Mouse (Mus musculus): ENCODE measurements around the gene Ceacam3. TPM values are rescaled to one million over a fixed set of nuclear protein-coding genes. Genes with fewer than 3 reads are reported as not detected.

Gene Ceacam3
- polyA plus RNA-seq (2014; fragmentation: Illumina TruSeq; extraction: RNeasy Lipid Tissue Mini Kit (QIAGEN cat#74804); ENCODE audit: low replicate concordance) = not detected

DNA sequence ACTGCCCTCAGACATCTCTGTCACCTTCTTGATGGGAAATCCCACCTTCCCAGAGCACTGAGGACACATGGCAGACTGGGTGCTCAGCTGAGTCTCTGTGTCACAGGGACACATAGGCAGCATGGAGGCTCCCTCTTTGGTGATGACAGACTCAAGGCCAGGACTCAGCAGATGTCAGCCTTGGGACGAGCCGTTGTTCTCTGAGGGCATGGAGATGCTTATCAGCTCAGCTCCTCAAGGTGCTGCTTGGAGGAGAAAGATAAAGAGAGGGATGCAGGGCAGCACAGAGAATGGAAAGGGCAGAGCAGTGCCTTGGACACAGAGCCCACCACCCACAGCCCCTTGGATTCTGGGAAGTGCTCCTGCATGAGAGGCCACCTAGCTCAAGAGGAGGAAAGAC lies at the start of gene Ceacam3:
Gene Ceacam3 (plus strand): TSS at position 352 of the 400 bp plus-strand sequence.

DNA sequence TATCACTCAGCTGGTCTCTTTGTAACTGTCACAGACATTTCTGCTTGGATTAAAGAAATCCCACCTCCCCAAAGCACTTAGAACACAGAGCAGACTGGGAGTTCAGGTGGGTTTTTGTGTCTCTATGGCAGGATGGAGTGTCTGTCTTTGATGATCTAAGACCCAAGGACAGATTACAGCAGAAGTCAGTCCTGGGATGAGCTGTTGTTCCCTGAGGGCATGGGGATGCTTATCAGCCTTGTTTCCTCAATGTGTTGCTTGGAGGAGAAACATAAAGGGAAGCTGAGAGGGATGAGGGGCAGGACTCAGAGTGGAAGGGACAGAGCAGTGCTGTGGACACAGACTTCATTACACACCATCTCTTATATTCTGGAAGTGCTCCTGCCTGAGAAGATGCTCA lies 53.1 kb downstream of the Ceacam3 start, which contains the start of gene Psg29:
Gene Psg29 (plus strand): TSS at position 301 of the 400 bp plus-strand sequence.

Other genes with a start within 250 kb of the Ceacam3 start
- gene Ptgir, start 243.8 kb upstream of the Ceacam3 start, polyA plus RNA-seq (2014; fragmentation: Illumina TruSeq; extraction: RNeasy Lipid Tissue Mini Kit (QIAGEN cat#74804); ENCODE audit: low replicate concordance) = 0.59 TPM
- gene Calm3, start 226.2 kb upstream of the Ceacam3 start, polyA plus RNA-seq (2014; fragmentation: Illumina TruSeq; extraction: RNeasy Lipid Tissue Mini Kit (QIAGEN cat#74804); ENCODE audit: low replicate concordance) = 15.4 TPM
- 0.11 TPM for gene Pnmal2, start 205.6 kb upstream of the Ceacam3 start, polyA plus RNA-seq (2014; fragmentation: Illumina TruSeq; extraction: RNeasy Lipid Tissue Mini Kit (QIAGEN cat#74804); ENCODE audit: low replicate concordance)
- 0.30 TPM for gene Pnmal1, start 190.6 kb upstream of the Ceacam3 start, polyA plus RNA-seq (2014; fragmentation: Illumina TruSeq; extraction: RNeasy Lipid Tissue Mini Kit (QIAGEN cat#74804); ENCODE audit: low replicate concordance)
- gene Gm42372, start 167.2 kb upstream of the Ceacam3 start, polyA plus RNA-seq (2014; fragmentation: Illumina TruSeq; extraction: RNeasy Lipid Tissue Mini Kit (QIAGEN cat#74804); ENCODE audit: low replicate concordance) = 0.30 TPM
- gene Ccdc8, start 157.6 kb upstream of the Ceacam3 start, polyA plus RNA-seq (2014; fragmentation: Illumina TruSeq; extraction: RNeasy Lipid Tissue Mini Kit (QIAGEN cat#74804); ENCODE audit: low replicate concordance) = 0.26 TPM
- gene Ppp5c, start 122.4 kb upstream of the Ceacam3 start, polyA plus RNA-seq (2014; fragmentation: Illumina TruSeq; extraction: RNeasy Lipid Tissue Mini Kit (QIAGEN cat#74804); ENCODE audit: low replicate concordance) = 8.2 TPM
- 0.41 TPM for gene Hif3a, start 87.9 kb upstream of the Ceacam3 start, polyA plus RNA-seq (2014; fragmentation: Illumina TruSeq; extraction: RNeasy Lipid Tissue Mini Kit (QIAGEN cat#74804); ENCODE audit: low replicate concordance)
- gene Psg16, start 76.2 kb upstream of the Ceacam3 start, polyA plus RNA-seq (2014; fragmentation: Illumina TruSeq; extraction: RNeasy Lipid Tissue Mini Kit (QIAGEN cat#74804); ENCODE audit: low replicate concordance) = 0.07 TPM
- gene Psg29, start 53.2 kb downstream of the Ceacam3 start, polyA plus RNA-seq (2014; fragmentation: Illumina TruSeq; extraction: RNeasy Lipid Tissue Mini Kit (QIAGEN cat#74804); ENCODE audit: low replicate concordance) = not detected